Mouse (Mus musculus): ENCODE measurements around the gene Ak2. TPM values are rescaled to one million over a fixed set of nuclear protein-coding genes. Genes with fewer than 3 reads are reported as not detected.

Gene Ak2
- 6.5 and 8.1 TPM in 2 replicates for polyA plus RNA-seq (2012)

GRCm38 (mm10) chr4:128991500-128992008, at the start of gene Ak2:
TSS of gene Ak2 (plus strand) at chr4:128991958.
- TF ChIP-seq TAL1 (IDR thresholded peaks at IDR 0.05; ENCODE audit: low read length): no peak
- TF ChIP-seq GATA1 (IDR thresholded peaks at IDR 0.05; ENCODE audit: low read length): no peak
- H3K4me1 ChIP-seq (ENCODE audit: control insufficient read depth): peaks cover 41% of the 10 kb centered on the region
- H3K27me3 ChIP-seq (ENCODE audit: control insufficient read depth): peaks cover 9% of the 10 kb centered on the region
- no peaks in the 10 kb centered on the region for H3K9me3 ChIP-seq (ENCODE audit: control insufficient read depth, low read length)
- peak within 1 kb of the TSS; percentile 84 for H3K4me3 ChIP-seq (replicated peaks)
- H3K36me3 ChIP-seq (ENCODE audit: control insufficient read depth): peaks cover 16% of the 10 kb centered on the region

GRCm38 (mm10) chr4:128942346-128942745, 49.4 kb upstream of the Ak2 start:
- no peaks in the 10 kb centered on the region for H3K36me3 ChIP-seq (ENCODE audit: control insufficient read depth)
- peaks cover 4% of the 10 kb centered on the region; the same call in 1 of the 2 replicates for H3K27me3 ChIP-seq (ENCODE audit: control insufficient read depth)
- no peak overlapping the region for H3K4me3 ChIP-seq (replicated peaks)
- H3K9me3 ChIP-seq (ENCODE audit: control insufficient read depth, low read length): no peaks in the 10 kb centered on the region
- TF ChIP-seq TAL1 (IDR thresholded peaks at IDR 0.05; ENCODE audit: low read length) (no peak), GATA1 (IDR thresholded peaks at IDR 0.05; ENCODE audit: low read length) (no peak)
- peaks cover 9% of the 10 kb centered on the region for H3K4me1 ChIP-seq (ENCODE audit: control insufficient read depth)

GRCm38 (mm10) chr4:128946736-128947135, 45.0 kb upstream of the Ak2 start:
- peaks cover 5% of the 10 kb centered on the region for H3K27me3 ChIP-seq (ENCODE audit: control insufficient read depth)
- H3K4me3 ChIP-seq (replicated peaks): no peak overlapping the region
- peaks cover 33% of the 10 kb centered on the region for H3K4me1 ChIP-seq (ENCODE audit: control insufficient read depth)
- TF ChIP-seq GATA1 (IDR thresholded peaks at IDR 0.05; ENCODE audit: low read length): no peak
- TF ChIP-seq TAL1 (IDR thresholded peaks at IDR 0.05; ENCODE audit: low read length): no peak
- H3K9me3 ChIP-seq (ENCODE audit: control insufficient read depth, low read length): no peaks in the 10 kb centered on the region
- no peaks in the 10 kb centered on the region for H3K36me3 ChIP-seq (ENCODE audit: control insufficient read depth)

- no peak overlapping the region for H3K4me3 ChIP-seq (replicated peaks)
- no peaks in the 10 kb centered on the region for H3K36me3 ChIP-seq (ENCODE audit: control insufficient read depth)
- peaks cover 5% of the 10 kb centered on the region for H3K27me3 ChIP-seq (ENCODE audit: control insufficient read depth)
- peaks cover 33% of the 10 kb centered on the region for H3K4me1 ChIP-seq (ENCODE audit: control insufficient read depth)
- no peak for TF ChIP-seq TAL1 (IDR thresholded peaks at IDR 0.05; ENCODE audit: low read length)
- no peak for TF ChIP-seq GATA1 (IDR thresholded peaks at IDR 0.05; ENCODE audit: low read length)
- H3K9me3 ChIP-seq (ENCODE audit: control insufficient read depth, low read length): no peaks in the 10 kb centered on the region
These were observed 44.3 kb upstream of the Ak2 start for GRCm38 (mm10) chr4:128947326-128947933.

GRCm38 (mm10) chr4:128948137-128948674, 43.6 kb upstream of the Ak2 start:
- TF ChIP-seq TAL1 (IDR thresholded peaks at IDR 0.05; ENCODE audit: low read length) (no peak), GATA1 (IDR thresholded peaks at IDR 0.05; ENCODE audit: low read length) (no peak)
- H3K4me1 ChIP-seq (ENCODE audit: control insufficient read depth): peaks cover 33% of the 10 kb centered on the region
- H3K9me3 ChIP-seq (ENCODE audit: control insufficient read depth, low read length): no peaks in the 10 kb centered on the region
- H3K27me3 ChIP-seq (ENCODE audit: control insufficient read depth): peaks cover 5% of the 10 kb centered on the region
- no peak overlapping the region for H3K4me3 ChIP-seq (replicated peaks)
- H3K36me3 ChIP-seq (ENCODE audit: control insufficient read depth): no peaks in the 10 kb centered on the region

- H3K4me1 ChIP-seq (ENCODE audit: control insufficient read depth): peaks cover 31% of the 10 kb centered on the region
- no peaks in the 10 kb centered on the region for H3K36me3 ChIP-seq (ENCODE audit: control insufficient read depth)
- H3K9me3 ChIP-seq (ENCODE audit: control insufficient read depth, low read length): no peaks in the 10 kb centered on the region
- H3K27me3 ChIP-seq (ENCODE audit: control insufficient read depth): peaks cover 8% of the 10 kb centered on the region
- TF ChIP-seq GATA1 (IDR thresholded peaks at IDR 0.05; ENCODE audit: low read length) (no peak), TAL1 (IDR thresholded peaks at IDR 0.05; ENCODE audit: low read length) (no peak)
- no peak overlapping the region for H3K4me3 ChIP-seq (replicated peaks)
These were observed 42.2 kb upstream of the Ak2 start for GRCm38 (mm10) chr4:128949470-128950005.

- Histone ChIP-seq H3K27me3 (ENCODE audit: control insufficient read depth) (peaks cover 8% of the 10 kb centered on the region), H3K4me3 (replicated peaks) (no peak overlapping the region), H3K9me3 (ENCODE audit: control insufficient read depth, low read length) (no peaks in the 10 kb centered on the region), H3K4me1 (ENCODE audit: control insufficient read depth) (peaks cover 31% of the 10 kb centered on the region), H3K36me3 (ENCODE audit: control insufficient read depth) (no peaks in the 10 kb centered on the region)
- TF ChIP-seq GATA1 (IDR thresholded peaks at IDR 0.05; ENCODE audit: low read length) (no peak), TAL1 (IDR thresholded peaks at IDR 0.05; ENCODE audit: low read length) (no peak)
These were observed 41.3 kb upstream of the Ak2 start for GRCm38 (mm10) chr4:128950461-128950860.

- Histone ChIP-seq H3K4me3 (replicated peaks) (no peak overlapping the region), H3K36me3 (ENCODE audit: control insufficient read depth) (no peaks in the 10 kb centered on the region), H3K27me3 (ENCODE audit: control insufficient read depth) (peaks cover 22% of the 10 kb centered on the region), H3K9me3 (ENCODE audit: control insufficient read depth, low read length) (no peaks in the 10 kb centered on the region), H3K4me1 (ENCODE audit: control insufficient read depth) (peaks cover 14% of the 10 kb centered on the region)
- TF ChIP-seq GATA1 (IDR thresholded peaks at IDR 0.05; ENCODE audit: low read length) (no peak), TAL1 (IDR thresholded peaks at IDR 0.05; ENCODE audit: low read length) (no peak)
These were observed 37.9 kb upstream of the Ak2 start for GRCm38 (mm10) chr4:128953851-128954250.

- peaks cover 48% of the 10 kb centered on the region for H3K27me3 ChIP-seq (ENCODE audit: control insufficient read depth)
These were observed 34.4 kb upstream of the Ak2 start for GRCm38 (mm10) chr4:128957155-128957911.

More at GRCm38 (mm10) chr4:128957155-128957911, 34.4 kb upstream of the Ak2 start:
- Histone ChIP-seq H3K4me3 (replicated peaks) (no peak overlapping the region), H3K9me3 (ENCODE audit: control insufficient read depth, low read length) (peaks cover 4% of the 10 kb centered on the region; the same call in 1 of the 2 replicates), H3K4me1 (ENCODE audit: control insufficient read depth) (peaks cover 6% of the 10 kb centered on the region), H3K36me3 (ENCODE audit: control insufficient read depth) (no peaks in the 10 kb centered on the region)
- TF ChIP-seq TAL1 (IDR thresholded peaks at IDR 0.05; ENCODE audit: low read length) (no peak), GATA1 (IDR thresholded peaks at IDR 0.05; ENCODE audit: low read length) (no peak)
